Mouse (Mus musculus) CH12.LX (cell line): Measurements from ENCODE around the gene Sf3a3. TPM values are rescaled to one million over a fixed set of nuclear protein-coding genes. Genes with fewer than 3 reads are reported as not detected.

Source experiments
- DNase-seq: peaks from one replicate; pipeline ENCODE4 v3.0.0-alpha.2; 2013; ENCODE audit errors: extremely low read depth
- H3K27ac ChIP-seq: 2 replicates; pipeline ENCODE4 v1.5.1; 2012; ENCODE audit warnings: low read depth, mild to moderate bottlenecking, control low read depth, moderate library complexity; ENCODE audit not compliant: insufficient read depth
- H3K27me3 ChIP-seq: replicated peaks from 2 replicates; pipeline ENCODE3; 2012; ENCODE audit warnings: inconsistent platforms
- H3K36me3 ChIP-seq, 2 experiments: replicated peaks in 1 of 2; 2 replicates each; pipeline versions ENCODE3 to v1.6.1; 2012; ENCODE audit warnings: inconsistent platforms in 1 of 2, low read length in 1 of 2, mild to moderate bottlenecking in 1 of 2, mixed read lengths in 1 of 2, moderate library complexity in 1 of 2; ENCODE audit not compliant: control insufficient read depth in 1 of 2, insufficient read depth in 1 of 2
- H3K4me1 ChIP-seq, 2 experiments: 2 replicates each; pipeline ENCODE4 v1.6.1; 2012; ENCODE audit warnings: inconsistent platforms in 1 of 2, moderate library complexity in 1 of 2; ENCODE audit not compliant: insufficient read depth in 2 of 2, control insufficient read depth in 1 of 2
- H3K4me2 ChIP-seq: 2 replicates; pipeline ENCODE4 v1.6.1; 2012; ENCODE audit warnings: low read depth, mild to moderate bottlenecking, control low read depth; ENCODE audit not compliant: poor library complexity, insufficient read depth, severe bottlenecking
- H3K4me3 ChIP-seq, 3 experiments: fragments of 150-350 bp in 1 of 3; sonication (generic) in 1 of 3; replicated peaks in 1 of 3; 2 replicates each; pipeline versions ENCODE3 to v1.5.1; 2011 to 2012; ENCODE audit warnings: low read depth in 2 of 3, low read length in 2 of 3, mild to moderate bottlenecking in 2 of 3, moderate library complexity in 2 of 3, control low read depth in 1 of 3, improper control_type of control experiment in 1 of 3, inconsistent platforms in 1 of 3, mixed read lengths in 1 of 3; ENCODE audit not compliant: poor library complexity in 1 of 3
- H3K79me2 ChIP-seq: replicated peaks from 2 replicates; pipeline ENCODE4 v1.6.1; 2012; ENCODE audit warnings: mild to moderate bottlenecking, moderate library complexity; ENCODE audit not compliant: control insufficient read depth, poor library complexity, insufficient read depth, severe bottlenecking; ENCODE audit errors: extremely low read depth
- H3K9ac ChIP-seq: 2 replicates; pipeline ENCODE4 v1.6.1; 2012; ENCODE audit warnings: low read depth, mild to moderate bottlenecking, control low read depth, moderate library complexity; ENCODE audit not compliant: insufficient read depth
- H3K9me3 ChIP-seq: replicated peaks from 2 replicates; pipeline ENCODE3; 2012; ENCODE audit warnings: low read length, inconsistent platforms, mixed read lengths
- BHLHE40 ChIP-seq: IDR thresholded peaks from 2 replicates; pipeline ENCODE4 v1.6.1; 2011; ENCODE audit warnings: mild to moderate bottlenecking, low read depth, low read length, improper control_type of control experiment
- CHD1 ChIP-seq: IDR thresholded peaks from 2 replicates; pipeline ENCODE4 v1.6.1; 2012; ENCODE audit warnings: low read depth, low read length, improper control_type of control experiment, inconsistent platforms
- CHD2 ChIP-seq: IDR thresholded peaks from 2 replicates; pipeline ENCODE4 v1.6.1; 2011; ENCODE audit warnings: low read length, improper control_type of control experiment
- CTCF ChIP-seq, 2 experiments: IDR thresholded peaks in 1 of 2; conservative IDR thresholded peaks in 1 of 2; 2 replicates each; pipeline ENCODE4 v1.5.1; 2011 to 2012; ENCODE audit warnings: low read depth in 2 of 2, low read length in 2 of 2, improper control_type of control experiment in 1 of 2, inconsistent platforms in 1 of 2, mild to moderate bottlenecking in 1 of 2, moderate library complexity in 1 of 2
- E2F4 ChIP-seq: IDR thresholded peaks from 2 replicates; pipeline ENCODE4 v1.6.1; 2011; ENCODE audit warnings: low read depth, low read length, improper control_type of control experiment; ENCODE audit not compliant: insufficient replicate concordance
- ELF1 ChIP-seq: IDR thresholded peaks from 2 replicates; pipeline ENCODE4 v1.6.1; 2014; ENCODE audit warnings: low read depth, mild to moderate bottlenecking, inconsistent platforms, low read length, improper control_type of control experiment
- EP300 ChIP-seq: IDR thresholded peaks from 2 replicates; pipeline ENCODE4 v1.6.1; 2011; ENCODE audit warnings: low read length, improper control_type of control experiment
- ETS1 ChIP-seq: conservative IDR thresholded peaks from 2 replicates; pipeline ENCODE4 v1.6.1; 2012; ENCODE audit warnings: low read depth, mild to moderate bottlenecking, inconsistent platforms, low read length, improper control_type of control experiment, moderate library complexity
- GABPA ChIP-seq: IDR thresholded peaks from 2 replicates; pipeline ENCODE4 v1.6.1; 2012; ENCODE audit warnings: low read depth, low read length, improper control_type of control experiment, inconsistent platforms; ENCODE audit not compliant: insufficient replicate concordance
- HCFC1 ChIP-seq: IDR thresholded peaks from 2 replicates; pipeline ENCODE4 v1.6.1; 2012; ENCODE audit warnings: low read depth, mild to moderate bottlenecking, inconsistent platforms, low read length, improper control_type of control experiment
- IRF4 ChIP-seq: IDR thresholded peaks from 2 replicates; pipeline ENCODE4 v1.6.1; 2014; ENCODE audit warnings: low read depth, mild to moderate bottlenecking, inconsistent platforms, low read length, improper control_type of control experiment
- JUN ChIP-seq: IDR thresholded peaks from 2 replicates; pipeline ENCODE4 v1.6.1; 2011; ENCODE audit warnings: low read depth, mild to moderate bottlenecking, low read length, improper control_type of control experiment, moderate library complexity; ENCODE audit not compliant: insufficient read depth
- JUND ChIP-seq: conservative IDR thresholded peaks from 2 replicates; pipeline ENCODE4 v1.6.1; 2011; ENCODE audit warnings: low read depth, low read length, improper control_type of control experiment
- MAFK ChIP-seq: IDR thresholded peaks from 2 replicates; pipeline ENCODE4 v1.6.1; 2011; ENCODE audit warnings: low read length, improper control_type of control experiment; ENCODE audit not compliant: insufficient replicate concordance
- MAX ChIP-seq: IDR thresholded peaks from 2 replicates; pipeline ENCODE4 v1.6.1; 2011; ENCODE audit warnings: low read length, improper control_type of control experiment
- MEF2A ChIP-seq: IDR thresholded peaks from 2 replicates; pipeline ENCODE4 v1.6.1; 2014; ENCODE audit warnings: low read depth, mild to moderate bottlenecking, inconsistent platforms, low read length, improper control_type of control experiment, borderline replicate concordance
- MXI1 ChIP-seq: IDR thresholded peaks from 2 replicates; pipeline ENCODE4 v1.6.1; 2011; ENCODE audit warnings: mild to moderate bottlenecking, low read depth, low read length, improper control_type of control experiment
- MYC ChIP-seq: IDR thresholded peaks from 2 replicates; pipeline ENCODE4 v1.6.1; 2011; ENCODE audit warnings: low read depth, mild to moderate bottlenecking, improper control_type of control experiment, low read length
- NELFE ChIP-seq: IDR thresholded peaks from 2 replicates; pipeline ENCODE4 v1.6.1; 2011; ENCODE audit warnings: low read depth, low read length, improper control_type of control experiment
- NRF1 ChIP-seq: IDR thresholded peaks from 2 replicates; pipeline ENCODE4 v1.6.1; 2014; ENCODE audit warnings: low read depth, mild to moderate bottlenecking, inconsistent platforms, low read length, improper control_type of control experiment, moderate library complexity
- POLR2A ChIP-seq: IDR thresholded peaks from 2 replicates; pipeline ENCODE4 v1.6.1; 2011; ENCODE audit warnings: low read depth, mild to moderate bottlenecking, improper control_type of control experiment, low read length
- POLR2AphosphoS2 ChIP-seq: IDR thresholded peaks from 2 replicates; pipeline ENCODE4 v1.6.1; 2011; ENCODE audit warnings: low read depth, low read length, improper control_type of control experiment
- RAD21 ChIP-seq: IDR thresholded peaks from 2 replicates; pipeline ENCODE4 v1.6.1; 2011; ENCODE audit warnings: low read depth, mild to moderate bottlenecking, low read length, improper control_type of control experiment, moderate library complexity
- SIN3A ChIP-seq: IDR thresholded peaks from 2 replicates; pipeline ENCODE4 v1.6.1; 2012; ENCODE audit warnings: low read length, improper control_type of control experiment, inconsistent platforms
- SMC3 ChIP-seq: IDR thresholded peaks from 2 replicates; pipeline ENCODE4 v1.6.1; 2011; ENCODE audit warnings: low read depth, low read length, improper control_type of control experiment
- TBP ChIP-seq: conservative IDR thresholded peaks from 2 replicates; pipeline ENCODE4 v1.6.1; 2011; ENCODE audit warnings: low read depth, low read length, improper control_type of control experiment
- TCF12 ChIP-seq: IDR thresholded peaks from 2 replicates; pipeline ENCODE4 v1.6.1; 2014; ENCODE audit warnings: low read depth, mild to moderate bottlenecking, inconsistent platforms, low read length, improper control_type of control experiment
- UBTF ChIP-seq: IDR thresholded peaks from 2 replicates; pipeline ENCODE4 v1.6.1; 2012; ENCODE audit warnings: low read depth, mild to moderate bottlenecking, inconsistent platforms, low read length, improper control_type of control experiment, moderate library complexity
- USF2 ChIP-seq: conservative IDR thresholded peaks from 2 replicates; pipeline ENCODE4 v1.6.1; 2011; ENCODE audit warnings: low read depth, low read length, improper control_type of control experiment
- ZC3H11A ChIP-seq: IDR thresholded peaks from 2 replicates; pipeline ENCODE4 v1.6.1; 2012; ENCODE audit warnings: low read depth, mild to moderate bottlenecking, inconsistent platforms, low read length, improper control_type of control experiment
- ZMIZ1 ChIP-seq: IDR thresholded peaks from 2 replicates; pipeline ENCODE4 v1.6.1; 2012; ENCODE audit warnings: low read depth, mild to moderate bottlenecking, inconsistent platforms, low read length, improper control_type of control experiment
- ZNF384 ChIP-seq: IDR thresholded peaks from 2 replicates; pipeline ENCODE4 v1.6.1; 2012; ENCODE audit warnings: low read depth, low read length, improper control_type of control experiment, inconsistent platforms
- dilution Hi-C: fragments of 300-500 bp; cut with MboI; formaldehyde crosslinking; loops from 2 replicates; pipeline ENCODE4 v1.14.3; 2020; ENCODE audit warnings: low sequenced_read_pairs; ENCODE audit not compliant: extremely low pct_unique_long_range_greater_than_20kb, extremely low pct_ligation_motif_present
- in situ Hi-C: fragments of 300-500 bp; cut with MboI; formaldehyde crosslinking; loops from 3 replicates; pipeline ENCODE4 v1.14.3; 2019; ENCODE audit warnings: low sequenced_read_pairs, low pct_ligation_motif_present, low pct_unique_long_range_greater_than_20kb, mixed read lengths
- polyA plus RNA-seq: library from polyadenylated mRNA; unstranded; fragments of >175 nt; gene quantifications from 2 replicates; pipeline ENCODE4 v1.2.1, GENCODE M21; 2012; ENCODE audit warnings: low read depth; ENCODE audit not compliant: insufficient read length
- total RNA-seq, 2 experiments: library from RNA; depleted of rRNA; stranded (reverse); fragments of 300-350 nt in 1 of 2; fragments of >200 nt in 1 of 2; gene quantifications; 2 replicates each; pipeline ENCODE4 v1.2.3; 2012 to 2014

The Sf3a3 gene
- total and polyA plus RNA-seq, 3 experiments: 100 to 134 (median 122) TPM

DNA sequence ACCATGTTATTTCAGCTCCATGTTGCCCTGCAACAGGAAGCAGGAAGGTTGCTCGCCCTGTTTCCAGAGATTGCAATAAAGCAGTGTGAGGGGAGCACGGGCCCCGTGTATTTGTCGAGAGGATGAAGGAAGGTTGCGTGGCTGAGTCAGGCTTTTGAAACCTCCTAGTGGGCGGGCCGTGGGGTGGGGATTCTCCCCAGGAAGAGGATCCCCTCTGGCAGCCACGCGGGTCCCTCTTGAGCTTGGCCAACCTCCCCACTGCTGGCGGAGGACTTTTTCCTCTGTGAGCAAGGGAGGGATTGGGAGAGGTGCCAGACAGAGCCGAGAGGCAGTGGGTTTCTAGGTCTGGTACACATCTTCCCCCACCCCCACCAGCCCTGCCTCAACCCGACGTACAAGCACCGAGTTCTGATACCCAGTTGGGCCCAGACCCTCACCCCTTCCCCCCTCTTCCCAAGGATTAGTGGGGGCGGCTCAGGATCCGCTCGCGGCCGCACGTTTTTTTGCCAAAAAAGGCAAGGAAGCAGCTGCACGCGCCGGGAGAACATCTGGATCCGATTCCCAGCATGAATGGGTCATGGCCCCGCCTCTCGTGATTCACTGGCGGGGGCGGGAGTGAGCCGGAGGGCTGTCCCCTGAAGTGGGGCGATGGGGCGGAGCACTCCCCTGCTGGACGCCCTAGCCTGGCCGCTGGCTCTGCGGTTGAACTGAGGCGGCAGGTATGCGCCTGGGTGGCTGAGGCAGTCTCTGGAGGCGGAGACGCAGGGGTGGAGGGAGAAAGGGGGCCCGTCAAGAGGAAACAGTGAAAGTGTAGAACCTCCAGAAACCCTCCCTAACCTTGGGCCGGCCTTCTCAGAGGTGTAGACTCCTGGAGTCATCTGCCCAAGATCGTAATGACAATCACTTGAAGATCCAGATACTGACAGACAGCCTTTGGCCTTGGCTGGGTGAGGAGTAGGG is 5.8 kb upstream of the Sf3a3 start (continued):
- TF ChIP-seq CTCF (conservative IDR thresholded peaks at IDR 0.05 in 1 of 2, IDR thresholded peaks at IDR 0.05 in 1 of 2; ENCODE audit: low read depth in 2 of 2, low read length in 2 of 2) (no peak), ELF1 (peak; percentile 24; the same call in 1 of the 2 replicates), USF2 (no peak), UBTF (peak; percentile 55; the same call in 1 of the 2 replicates), CHD2 (0 out of 2 replicates have a peak, but pooled peaks have one; percentile 16), MXI1 (no peak), BHLHE40 (peak; percentile 84), EP300 (0 out of 2 replicates have a peak, but pooled peaks have one; percentile 29), POLR2AphosphoS2 (no peak), GABPA (no peak)

DNA sequence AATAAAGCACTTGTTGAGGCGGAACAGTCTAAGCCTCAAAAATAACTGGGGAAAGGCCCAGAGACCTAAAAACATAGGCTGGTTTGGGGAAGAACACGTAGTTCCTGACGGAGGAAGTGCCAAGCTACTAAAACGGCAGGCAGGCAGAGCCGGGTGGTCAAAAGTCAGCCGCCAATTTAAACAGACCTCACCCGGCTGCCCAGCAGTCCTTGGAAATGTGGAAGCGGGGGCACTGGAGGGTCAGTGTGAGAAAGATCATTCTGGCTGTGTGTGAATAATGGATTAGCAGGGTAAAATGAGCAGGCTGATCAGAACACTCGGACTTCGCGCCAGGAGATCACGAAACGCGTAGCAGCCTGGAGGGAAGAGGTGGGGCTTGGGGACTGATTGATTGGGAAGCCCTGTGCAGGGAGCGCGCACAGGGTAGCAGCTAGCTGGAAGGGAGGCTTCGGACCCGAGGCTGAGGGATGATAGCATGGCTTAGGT is 4.6 kb upstream of the Sf3a3 start:
- Histone ChIP-seq H3K4me1 (peaks cover 24 to 59% of the 10 kb centered on the region in 2 experiments), H3K9me3 (no peaks in the 10 kb centered on the region), H3K4me2 (peak overlapping the region; percentile 58), H3K4me3 (peak overlapping the region; percentile 24 to 49 (median 47)), H3K36me3 (peaks cover 17 to 24% of the 10 kb centered on the region in 2 experiments), H3K27me3 (no peaks in the 10 kb centered on the region), H3K9ac (peak overlapping the region; percentile 46; the same call in 1 of the 2 replicates), H3K79me2 (peaks cover 3% of the 10 kb centered on the region), H3K27ac (peak overlapping the region; percentile 90)
- dilution Hi-C loops: no loop called here
- in situ Hi-C loops: loop anchor here (10.0 kb wide), 1 partner anchor 355 kb away; the partner anchor contains the start of genes Dnali1 and Snip1
- DNase-seq: peak; percentile 59
- TF ChIP-seq CTCF (conservative IDR thresholded peaks at IDR 0.05 in 1 of 2, IDR thresholded peaks at IDR 0.05 in 1 of 2; ENCODE audit: low read depth in 2 of 2, low read length in 2 of 2) (no peak), MYC (0 out of 2 replicates have a peak, but pooled peaks have one; percentile 16), JUND (no peak), ZMIZ1 (no peak; the same call in 1 of the 2 replicates), NRF1 (no peak), POLR2AphosphoS2 (no peak; the same call in 1 of the 2 replicates), JUN (no peak), E2F4 (peak; percentile 73; the same call in 1 of the 2 replicates), BHLHE40 (no peak; the same call in 1 of the 2 replicates), ZC3H11A (no peak), GABPA (no peak), TCF12 (peak; percentile 49; the same call in 1 of the 2 replicates), ELF1 (no peak), MEF2A (0 out of 2 replicates have a peak, but pooled peaks have one; percentile 40), SIN3A (no peak), ZNF384 (no peak), CHD1 (no peak), IRF4 (0 out of 2 replicates have a peak, but pooled peaks have one; percentile 11), CHD2 (no peak), MAX (peak; percentile 66; the same call in 1 of the 2 replicates), UBTF (no peak), POLR2A (no peak; the same call in 1 of the 2 replicates), RAD21 (no peak), MXI1 (peak; percentile 36; the same call in 1 of the 2 replicates), SMC3 (no peak), HCFC1 (0 out of 2 replicates have a peak, but pooled peaks have one; percentile 24), ETS1 (no peak; the same call in none of the 2 replicates), MAFK (no peak), EP300 (no peak), TBP (0 out of 2 replicates have a peak, but pooled peaks have one; percentile 18), NELFE (peak; percentile 51; the same call in 1 of the 2 replicates)
